Mouse (Mus musculus): Measurements from ENCODE around the gene Oprm1.

The Oprm1 gene

DNA sequence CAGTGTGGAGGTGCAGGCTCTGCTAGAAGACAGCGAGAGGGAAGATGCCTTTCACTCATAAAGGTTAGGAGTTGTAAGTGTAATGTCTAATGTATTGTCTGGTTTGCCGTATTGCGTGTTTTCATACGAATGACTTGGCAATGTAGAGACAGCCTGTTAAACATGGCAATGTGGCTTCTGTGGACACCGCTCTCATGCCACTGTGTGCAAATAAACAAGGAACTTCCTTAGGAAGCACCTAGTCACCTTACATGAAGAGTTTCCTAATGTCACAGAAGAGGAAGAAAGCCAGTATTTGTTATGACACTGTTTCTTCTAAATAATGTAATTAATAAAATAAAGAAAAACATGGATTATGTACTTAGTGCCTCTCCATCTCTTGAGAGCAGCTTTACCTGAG is 278.9 kb downstream of the Oprm1 start:
- no peak for DNase-seq (ENCODE audit: low read depth, low spot score)

DNA sequence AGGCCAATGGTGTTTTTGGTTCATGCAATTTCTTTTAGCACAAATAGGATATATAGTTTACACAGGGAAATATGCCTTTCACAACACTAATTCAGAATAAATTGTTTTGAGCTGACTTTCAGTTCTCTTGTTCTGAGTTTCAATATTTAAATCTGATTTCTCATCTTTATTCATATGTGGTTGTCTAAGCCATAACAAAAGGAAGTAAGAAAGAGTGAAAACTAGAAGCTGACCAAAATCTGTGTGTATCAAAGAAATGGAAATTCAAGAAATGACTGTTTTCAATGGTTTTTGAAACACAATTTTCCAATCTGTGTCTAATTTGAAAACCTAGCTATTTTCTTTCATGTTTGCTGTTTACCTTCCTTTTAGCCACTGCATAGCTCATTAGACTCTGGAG is 282.7 kb downstream of the Oprm1 start:
- no peak for DNase-seq (ENCODE audit: low read depth, low spot score)

DNA sequence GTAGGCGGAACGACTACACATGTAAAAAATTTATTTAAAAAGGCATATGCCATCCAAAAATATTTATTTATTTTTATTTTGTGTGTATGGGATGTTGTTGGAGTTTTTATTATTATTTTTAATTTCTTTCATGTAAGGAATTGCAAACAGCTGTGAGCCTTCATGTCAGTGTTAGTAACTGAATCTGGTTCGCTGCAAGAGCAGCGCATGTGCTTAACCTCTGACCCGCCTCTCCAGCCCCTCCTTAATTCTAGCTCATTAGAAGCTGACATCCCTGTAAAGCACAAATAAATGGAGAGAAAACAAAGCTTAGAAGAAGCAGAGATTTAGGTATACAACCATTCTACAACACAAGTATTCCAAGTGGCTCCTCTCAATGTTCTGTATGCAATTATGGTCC is 285.6 kb downstream of the Oprm1 start:
- DNase-seq (ENCODE audit: low read depth, low spot score): no peak

DNA sequence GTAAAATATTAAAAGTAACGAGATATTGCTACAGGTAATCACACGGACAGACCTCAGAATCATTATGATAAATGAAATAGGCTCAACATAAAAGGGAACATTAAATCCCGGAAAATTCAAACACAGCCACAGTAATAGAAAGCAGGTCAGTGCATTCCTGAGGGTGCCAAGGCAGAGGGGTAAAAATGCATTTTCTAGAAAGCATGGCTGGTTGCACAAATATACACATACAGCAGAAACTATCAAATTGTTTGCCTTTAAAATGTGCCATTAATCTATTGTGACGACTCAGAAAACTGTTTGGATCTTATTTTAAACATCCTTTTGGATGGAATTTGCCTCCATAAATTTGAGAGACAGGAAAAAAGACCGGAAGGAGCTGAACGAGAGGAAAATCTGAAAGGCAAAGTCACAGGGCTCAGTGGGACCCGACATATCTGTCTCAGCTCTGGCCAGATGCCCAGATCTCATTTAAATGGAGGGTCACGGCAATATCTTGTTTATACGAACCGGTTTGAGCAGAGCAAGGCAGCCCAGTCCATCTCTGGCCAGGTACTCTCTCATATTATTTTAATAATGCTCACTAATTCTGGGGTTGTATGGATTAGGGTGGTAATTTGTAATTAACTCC is 289.1 kb downstream of the Oprm1 start:
- no peak for DNase-seq (ENCODE audit: low read depth, low spot score)

DNA sequence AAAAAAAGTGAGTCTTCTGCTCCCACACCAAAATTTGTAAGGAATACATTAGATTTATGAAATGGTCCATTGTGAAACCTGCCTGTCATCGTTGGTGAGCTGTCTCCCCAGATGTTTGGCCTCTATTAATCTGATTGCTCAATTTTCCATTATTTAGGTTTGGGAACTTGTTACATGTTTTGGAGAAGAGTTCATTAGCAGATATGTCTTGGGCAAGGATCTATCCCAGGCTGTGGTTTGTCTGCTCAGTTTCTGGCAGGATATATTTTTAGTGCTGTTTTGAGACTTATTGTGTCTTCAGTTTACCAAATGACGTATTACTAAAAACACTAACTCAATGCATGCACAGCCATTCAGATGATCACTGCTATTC is 289.6 kb downstream of the Oprm1 start:
- no peak for DNase-seq (ENCODE audit: low read depth, low spot score)

DNA sequence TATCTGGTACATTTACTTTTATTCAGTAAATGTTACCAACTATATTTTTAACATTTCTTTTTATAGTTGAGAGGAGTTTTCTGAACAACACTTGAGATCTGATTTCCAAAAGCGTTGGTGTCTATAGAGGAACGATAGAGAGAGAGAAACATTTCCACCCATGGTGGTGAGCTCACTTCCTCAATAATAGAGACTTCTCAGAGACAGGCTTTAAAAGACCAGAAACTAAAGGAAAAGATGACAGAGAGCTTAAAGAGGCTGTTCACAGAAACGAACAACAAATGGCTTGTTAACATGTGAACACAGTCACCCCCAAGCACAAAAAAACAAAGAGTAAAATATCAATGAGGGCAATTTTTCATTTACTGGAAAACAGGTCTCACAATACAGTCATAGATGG is 291.6 kb downstream of the Oprm1 start:
- DNase-seq (ENCODE audit: low read depth, low spot score): no peak

DNA sequence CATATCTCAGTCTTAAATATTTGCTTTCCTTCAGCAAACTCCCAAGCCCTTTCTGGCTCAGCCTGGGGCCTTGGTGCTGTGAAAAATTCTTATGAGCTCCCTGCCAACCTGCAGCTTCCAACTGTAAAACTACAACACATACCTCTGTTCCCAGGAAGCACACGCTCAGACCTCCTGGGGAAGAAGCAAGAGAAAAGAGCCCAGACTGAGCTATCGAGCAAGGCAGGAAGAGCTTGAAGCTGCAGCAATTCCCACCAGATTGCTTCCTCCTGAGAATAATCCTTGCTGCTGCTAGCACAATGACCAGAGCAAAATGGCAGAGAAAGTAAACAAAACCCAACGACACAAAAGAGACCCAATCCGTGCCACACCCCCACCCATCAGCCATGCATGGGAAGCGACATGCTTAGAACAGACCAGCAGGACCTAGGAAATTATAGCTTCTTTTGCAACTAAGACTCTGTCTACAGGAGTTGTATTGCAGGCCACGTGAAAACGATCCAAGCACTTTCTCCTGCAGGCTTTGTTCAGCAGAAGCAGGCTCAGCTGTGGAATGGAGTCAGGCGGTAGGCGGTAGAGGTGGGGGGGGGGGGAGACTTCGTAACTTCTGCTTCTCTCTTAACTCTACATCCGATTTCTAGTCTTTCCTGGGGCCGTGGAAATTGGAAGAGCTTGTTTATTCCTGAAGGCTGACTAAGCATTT is 294.2 kb downstream of the Oprm1 start, which contains the start of gene Ipcef1:
Ipcef1 (minus strand) TSS at position 164 of the 703 bp plus-strand sequence.
- DNase-seq (ENCODE audit: low read depth, low spot score): peak; percentile 45

DNA sequence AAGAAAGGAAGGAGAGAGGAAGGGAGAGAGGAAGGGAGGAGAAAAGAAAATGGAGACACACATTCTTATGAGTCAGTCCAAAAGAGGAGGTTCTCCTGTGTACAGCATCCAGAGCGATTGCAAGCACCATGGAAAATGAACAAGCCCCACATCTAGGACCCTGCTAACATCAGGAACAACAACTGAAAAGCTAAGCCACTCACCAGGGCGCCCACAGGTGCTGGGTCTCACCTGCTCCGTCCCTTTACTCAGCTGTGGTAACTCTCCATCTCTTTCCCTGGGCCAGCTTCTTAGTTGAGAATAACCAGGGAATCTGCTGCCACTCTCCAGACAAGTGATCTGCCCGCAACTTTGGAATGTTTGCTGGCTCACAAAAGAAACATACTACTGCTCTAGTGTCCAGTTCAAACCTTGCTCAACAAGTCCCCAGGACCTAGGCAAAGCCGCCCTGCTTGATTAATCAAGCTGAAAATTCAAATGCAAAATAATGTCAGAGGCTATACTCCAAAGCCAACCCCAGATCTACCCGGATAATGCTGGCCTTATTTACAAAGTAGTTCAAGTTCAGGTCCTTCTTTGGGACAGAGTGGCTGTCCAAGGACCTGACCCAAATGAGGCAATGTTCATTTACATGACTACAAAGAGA is 296.4 kb downstream of the Oprm1 start:
- DNase-seq (ENCODE audit: low read depth, low spot score): no peak

DNA sequence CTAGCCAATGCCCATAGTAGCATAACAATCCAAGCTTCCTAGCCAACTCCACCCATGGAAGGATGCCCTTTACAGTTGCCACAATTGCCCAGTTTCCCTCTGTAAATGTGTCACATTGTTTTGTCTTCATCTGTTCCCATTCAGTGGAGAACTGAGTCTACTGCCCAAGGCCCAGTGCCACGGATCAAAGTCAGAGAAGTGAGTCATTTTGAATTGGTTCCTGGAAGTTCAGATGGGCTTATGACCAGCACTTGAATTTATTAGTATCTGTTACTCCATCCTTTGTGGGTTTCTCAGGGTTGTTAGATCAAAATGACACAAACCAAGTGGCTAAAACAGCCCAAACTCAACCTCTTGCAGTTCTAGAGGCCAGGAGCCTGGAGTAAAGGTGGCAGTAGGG is 299.2 kb downstream of the Oprm1 start:
- no peak for DNase-seq (ENCODE audit: low read depth, low spot score)

DNA sequence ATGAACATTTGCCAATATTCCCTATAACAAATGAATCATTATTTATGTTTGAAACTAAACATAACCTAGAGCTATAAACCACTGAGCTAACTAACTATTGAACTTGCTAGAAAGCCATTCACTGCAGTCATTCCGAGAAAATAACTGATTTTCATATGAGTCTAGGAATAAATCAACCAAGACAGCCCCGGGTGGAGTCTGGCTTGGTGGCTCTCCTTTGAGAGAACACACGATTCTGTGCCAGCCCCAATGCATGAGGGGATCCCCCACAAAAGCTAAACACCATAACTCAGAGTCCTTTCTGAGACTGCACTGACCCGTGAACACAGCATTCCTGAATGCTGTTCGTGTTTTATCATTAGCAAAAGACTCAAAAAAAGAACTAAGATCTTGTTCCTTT is 302.0 kb downstream of the Oprm1 start:
- DNase-seq (ENCODE audit: low read depth, low spot score): no peak

DNA sequence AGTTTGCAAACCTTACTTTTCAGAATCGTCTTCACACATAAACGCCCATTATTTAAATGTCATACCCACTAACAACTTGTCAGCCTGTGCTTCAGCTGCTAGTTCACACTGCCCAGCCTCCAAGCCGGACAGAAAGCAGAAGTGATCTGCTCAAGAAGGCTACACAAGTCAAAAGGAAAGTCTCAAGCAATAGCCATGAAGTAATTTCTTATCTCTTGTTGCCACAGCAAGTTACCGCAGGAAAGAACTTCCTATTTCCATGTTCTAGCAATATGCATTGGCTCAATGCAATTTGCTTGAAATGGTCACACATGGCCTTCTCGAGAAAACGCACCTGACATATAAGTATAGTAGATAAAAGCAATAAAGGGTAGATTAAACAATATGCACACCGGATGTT is 304.7 kb downstream of the Oprm1 start:
- DNase-seq (ENCODE audit: low read depth, low spot score): no peak

DNA sequence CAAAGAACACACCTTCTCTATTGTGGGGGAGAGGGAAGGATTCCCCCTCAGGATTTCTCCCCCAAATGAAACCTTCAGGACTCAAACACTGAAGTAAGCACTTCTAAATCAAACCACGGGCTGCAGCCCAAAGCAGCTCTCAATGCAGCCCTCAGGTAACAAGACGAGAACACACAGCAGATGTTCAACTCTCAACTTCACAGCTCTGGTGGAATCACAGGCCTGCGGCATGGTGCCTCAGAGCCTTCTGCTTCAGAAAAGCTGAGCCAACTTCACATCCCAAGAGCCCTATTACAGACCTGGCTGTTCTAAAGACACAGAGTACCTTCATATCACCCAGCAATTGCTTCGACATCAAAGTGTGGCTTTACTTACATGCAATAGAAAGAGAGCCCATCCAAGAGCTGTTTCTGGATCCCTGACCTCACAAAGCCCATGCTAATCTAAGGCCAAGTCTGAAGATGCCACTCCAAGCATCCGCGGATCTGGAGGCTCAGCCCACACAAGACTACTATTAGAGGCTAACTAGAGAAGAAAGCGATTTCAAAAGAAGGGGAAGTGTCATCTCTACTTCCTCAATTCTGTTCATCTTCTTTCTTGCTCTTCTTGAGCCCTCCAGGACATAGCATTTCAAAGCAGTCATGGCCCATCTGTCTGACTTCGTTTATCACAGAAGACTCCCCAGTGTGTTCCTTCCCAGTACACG is 305.6 kb downstream of the Oprm1 start:
- no peak for DNase-seq (ENCODE audit: low read depth, low spot score)

DNA sequence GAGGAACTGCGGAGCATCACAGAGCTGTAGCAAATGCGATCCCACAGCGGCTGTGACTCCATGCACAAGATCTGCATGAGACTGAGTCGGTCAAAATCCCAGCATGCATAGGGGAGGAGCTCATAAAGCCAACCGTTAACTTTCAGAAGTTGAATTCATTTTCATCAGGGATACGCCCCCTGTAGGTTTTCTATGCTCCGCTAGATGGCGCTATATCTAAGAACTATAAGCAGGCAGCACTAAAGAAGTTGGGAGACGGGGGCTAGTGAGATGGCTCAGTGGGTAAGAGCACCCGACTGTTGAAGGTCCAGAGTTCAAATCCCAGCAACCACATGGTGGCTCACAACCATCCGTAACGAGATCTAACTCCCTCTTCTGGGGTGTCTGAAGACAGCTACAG is 310.3 kb downstream of the Oprm1 start:
- peak; percentile 86 for DNase-seq (ENCODE audit: low read depth, low spot score)

DNA sequence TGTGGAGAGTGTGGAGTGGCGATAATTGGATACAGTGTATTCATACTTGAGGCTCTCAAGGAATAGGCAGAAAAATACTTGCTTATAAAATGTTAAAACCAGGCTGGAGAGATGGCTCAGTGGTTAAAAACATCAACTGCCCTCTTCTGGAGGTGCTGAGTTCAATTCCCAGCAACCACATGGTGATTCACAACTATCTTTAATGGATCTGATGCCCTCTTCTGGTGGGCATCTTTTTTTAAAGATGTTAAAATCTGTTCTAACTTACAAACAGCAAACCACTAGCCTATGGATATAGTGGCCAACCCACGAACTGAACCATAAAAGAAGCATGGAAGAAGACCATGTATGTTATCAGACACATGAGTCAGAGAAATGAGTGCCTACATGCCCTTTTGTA is 310.8 kb downstream of the Oprm1 start:
- no peak for DNase-seq (ENCODE audit: low read depth, low spot score)

DNA sequence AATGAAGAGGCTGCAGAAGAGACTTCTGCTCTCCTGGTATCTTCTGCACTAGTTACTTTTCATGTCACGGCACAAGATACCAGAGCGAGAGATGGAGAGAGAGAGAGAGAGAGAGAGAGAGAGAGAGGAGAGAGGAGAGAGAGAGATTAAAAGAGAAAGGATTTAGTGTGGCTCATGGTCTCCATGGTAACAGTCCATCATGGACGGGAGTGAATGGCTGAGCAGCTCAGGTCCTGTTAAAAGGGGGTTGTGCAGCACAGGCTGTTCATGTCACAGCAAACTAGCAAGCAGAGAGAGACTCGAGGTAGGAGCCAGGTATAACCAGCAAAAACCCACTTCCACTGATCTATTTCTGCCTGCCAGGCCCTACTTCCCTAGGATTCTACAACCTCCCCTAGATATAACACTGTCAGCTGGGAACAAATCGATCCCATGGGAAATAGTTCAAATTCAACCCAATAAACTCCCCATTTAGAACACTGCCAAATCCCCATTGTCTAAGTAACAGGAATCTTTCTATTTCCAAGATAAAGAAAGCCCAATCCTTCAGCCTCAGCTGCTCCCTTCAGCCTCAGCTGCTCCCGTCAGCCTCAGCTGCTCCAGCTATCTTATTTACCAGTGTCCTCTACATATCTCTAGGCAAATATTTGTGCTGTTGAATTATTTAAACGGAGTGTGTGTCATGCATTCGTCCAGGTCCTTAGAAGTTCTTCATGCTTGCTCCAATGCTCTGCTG is 312.0 kb downstream of the Oprm1 start:
- DNase-seq (ENCODE audit: low read depth, low spot score): peak; percentile 16

DNA sequence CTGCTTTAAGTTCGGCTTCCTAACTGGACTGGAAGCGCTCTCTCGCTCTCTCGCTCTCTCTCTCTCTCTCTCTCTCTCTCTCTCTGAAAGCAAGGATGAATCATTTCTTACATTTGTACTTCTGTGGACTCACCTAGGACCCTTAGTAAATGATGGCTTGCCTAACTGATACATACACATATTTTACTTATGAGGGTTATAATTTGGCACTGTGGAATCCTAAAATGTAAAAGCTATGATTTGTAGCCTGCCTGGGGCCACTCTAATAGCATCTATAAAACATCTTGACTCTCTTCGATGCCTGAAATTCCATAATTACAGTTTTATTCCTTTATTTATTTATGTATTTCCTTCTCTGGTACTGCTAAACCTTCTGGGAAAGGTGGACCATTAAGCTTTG is 312.6 kb downstream of the Oprm1 start:
- no peak for DNase-seq (ENCODE audit: low read depth, low spot score)

DNA sequence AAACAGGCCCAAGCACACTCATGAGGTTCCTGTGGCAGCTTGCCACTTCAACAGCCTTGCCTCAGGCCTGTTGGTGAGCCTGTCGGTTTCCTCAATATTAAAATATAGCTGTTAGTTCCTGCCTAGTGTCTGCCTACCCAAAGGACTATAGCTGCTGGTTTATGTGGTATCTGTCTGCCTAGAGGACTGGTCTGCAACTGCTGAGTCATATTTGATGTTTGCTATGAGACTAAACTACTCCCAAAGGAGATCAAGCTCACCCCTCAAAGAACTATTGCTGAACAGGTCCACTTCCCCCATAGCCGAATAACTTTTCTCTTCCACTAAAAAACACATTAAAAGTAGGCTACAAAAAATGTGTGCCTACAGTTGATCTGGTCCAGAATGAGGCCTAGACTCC is 315.9 kb downstream of the Oprm1 start:
- DNase-seq (ENCODE audit: low read depth, low spot score): no peak

DNA sequence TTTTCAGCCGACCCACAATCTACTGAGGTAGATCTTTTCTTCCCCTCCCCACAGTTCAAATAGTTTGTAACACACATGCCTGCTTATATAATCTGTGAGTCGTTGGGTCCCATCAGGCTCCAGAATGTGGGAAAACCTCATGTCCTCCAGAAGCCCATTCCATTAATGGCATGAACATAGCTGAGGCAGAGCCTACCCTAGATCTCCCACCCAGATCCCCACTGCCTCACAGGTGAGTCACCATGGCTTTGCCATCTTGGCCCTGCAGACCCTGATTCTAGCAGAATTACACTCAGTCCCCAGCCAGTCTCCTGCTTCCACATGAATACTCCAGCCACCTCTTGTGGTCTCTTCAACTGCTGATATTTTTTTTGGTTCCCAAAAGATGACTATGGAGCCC is 317.4 kb downstream of the Oprm1 start:
- DNase-seq (ENCODE audit: low read depth, low spot score): no peak

DNA sequence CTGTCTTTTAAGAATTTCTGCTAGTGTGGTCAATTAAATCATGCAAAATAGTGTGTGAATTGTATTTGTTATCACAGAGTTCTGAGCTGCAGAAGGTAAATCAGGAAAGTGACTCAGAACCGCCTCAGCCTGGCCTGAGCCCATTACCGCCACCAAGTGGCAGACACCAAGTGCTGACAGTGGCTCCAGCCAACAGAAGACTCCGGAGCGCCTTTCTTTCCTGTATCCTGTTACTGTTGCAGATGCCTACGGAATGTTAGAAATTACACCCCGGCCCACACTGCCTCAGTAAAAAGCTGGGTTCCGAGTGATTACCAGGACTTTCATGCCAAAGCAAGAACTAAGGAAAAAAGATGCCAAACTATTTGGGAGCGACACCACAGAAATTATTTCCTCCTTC is 317.9 kb downstream of the Oprm1 start:
- peak; percentile 74 for DNase-seq (ENCODE audit: low read depth, low spot score)

DNA sequence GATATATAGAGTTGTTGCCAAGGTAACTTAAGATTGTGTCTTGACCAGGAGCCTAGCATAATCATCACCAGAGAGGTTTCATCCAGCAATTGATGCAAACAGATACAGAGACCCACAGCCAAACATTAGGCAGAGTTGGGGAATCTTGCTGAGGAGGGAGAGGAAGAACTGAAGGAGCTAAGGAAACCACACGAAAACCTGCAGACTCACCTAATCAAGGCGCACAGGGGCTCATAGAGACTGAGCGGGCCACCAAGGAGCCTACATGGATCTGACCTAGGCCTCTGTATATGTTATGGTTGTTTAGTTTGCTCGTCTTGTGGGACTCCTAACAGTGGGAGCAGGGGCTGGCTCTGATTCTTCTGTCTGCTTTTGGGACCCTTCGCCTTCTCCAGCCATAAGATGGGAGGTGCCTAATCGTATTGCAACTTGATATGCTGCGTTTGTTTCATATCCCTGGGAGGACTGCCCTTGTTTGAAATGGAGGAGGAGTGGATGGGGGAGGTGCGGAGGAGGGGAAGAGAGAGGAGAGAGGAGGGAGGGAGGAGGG is 318.4 kb downstream of the Oprm1 start:
- DNase-seq (ENCODE audit: low read depth, low spot score): no peak

DNA sequence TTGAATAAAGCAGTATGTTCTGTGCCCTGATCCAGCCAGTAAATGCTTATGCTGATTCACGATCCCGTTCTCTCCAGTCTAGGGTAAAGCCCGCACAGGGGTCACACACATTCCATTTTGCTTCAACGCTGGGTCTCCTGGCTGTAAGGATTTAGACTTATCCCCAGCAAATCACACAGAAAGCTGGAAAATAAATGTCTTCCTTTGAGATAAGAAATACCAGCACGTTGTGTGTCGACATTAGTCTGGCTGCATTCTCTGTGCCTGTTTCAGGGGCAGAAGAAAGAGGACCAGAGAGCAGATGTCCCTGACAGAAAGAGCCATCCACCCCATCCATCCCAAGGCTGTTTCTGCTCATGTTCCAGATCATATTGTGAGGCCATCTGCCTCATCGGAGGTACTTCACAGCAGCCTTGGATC is 319.1 kb downstream of the Oprm1 start:
- no peak for DNase-seq (ENCODE audit: low read depth, low spot score)

DNA sequence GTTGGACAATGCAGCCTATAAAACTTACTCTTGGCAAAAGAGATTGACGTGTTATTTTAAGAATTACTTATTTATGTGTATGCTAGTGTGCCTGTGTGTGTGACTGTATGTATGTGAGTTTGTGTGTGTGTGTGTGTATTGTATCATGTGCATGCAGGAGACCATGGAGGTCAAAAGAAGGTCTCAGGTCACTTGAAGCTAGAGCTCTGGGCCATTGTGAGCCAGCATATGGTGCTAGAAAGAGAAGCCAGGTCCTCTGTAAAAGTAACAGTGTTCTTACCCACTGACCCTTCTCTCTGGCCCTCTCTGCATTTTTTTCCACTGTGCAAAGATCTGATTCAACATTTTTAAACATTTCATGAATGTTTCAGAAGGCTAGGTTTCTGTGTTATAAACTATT is 319.7 kb downstream of the Oprm1 start:
- no peak for DNase-seq (ENCODE audit: low read depth, low spot score)

All from R1 (cell line).